ENCODE assay signal across 24 mouse cellular contexts in the genomic region with DNA sequence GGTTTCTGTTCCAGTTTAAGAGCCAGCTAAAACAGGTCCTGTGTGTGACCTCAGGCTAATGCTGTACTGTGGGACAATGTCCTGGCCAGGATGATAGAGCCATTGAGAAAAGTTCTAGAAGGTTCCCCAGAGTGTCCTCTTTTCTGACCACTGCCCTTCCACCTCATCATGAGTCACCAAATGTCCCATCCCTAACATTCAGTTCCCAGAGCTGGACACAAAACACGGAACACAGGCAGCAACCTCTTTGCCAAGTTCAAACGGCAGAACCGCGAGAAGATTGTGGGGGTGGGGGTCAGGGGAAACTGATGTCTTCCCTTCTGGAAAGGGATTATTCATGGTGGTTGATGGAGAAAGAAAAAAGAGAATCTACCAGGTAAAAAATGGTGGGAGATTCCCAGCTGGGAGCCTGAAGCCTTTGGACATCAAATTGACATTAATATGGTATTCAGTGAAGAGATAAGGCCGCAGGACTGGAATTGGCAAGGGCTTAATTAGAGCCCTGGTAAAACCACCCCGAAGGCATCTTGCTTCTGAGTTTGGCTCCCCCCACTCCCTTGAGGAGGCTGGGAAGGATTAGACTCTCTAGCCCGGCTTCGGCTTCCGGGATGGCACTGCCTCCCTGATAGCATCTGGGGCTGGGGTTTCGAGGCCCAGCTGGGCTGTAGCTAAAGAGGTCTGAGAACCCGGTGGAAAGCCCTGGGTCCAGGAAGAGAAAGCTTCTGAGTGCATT. TPM values are rescaled to one million over a fixed set of nuclear protein-coding genes. Genes with fewer than 3 reads are reported as not detected.
DNase-seq lines count a peak whose midpoint lies in the region; ATAC-seq and TF ChIP-seq lines count a peak whose summit lies in the region.
"Had no signal": no experiment of that assay in that cellular context is flagged by ENCODE, and none has a peak within 500 bp of the region (broad histone marks: within the 10 kb centered on the region; RNA-seq: fewer than 3 reads in every experiment).

No protein-coding gene starts in this region.

- peak overlapping the region; percentile 49 for H3K4me2 ChIP-seq in myocyte (ENCODE audit: low read depth)
- H3K4me2 ChIP-seq: heart, embryonic 15.5 days; hindbrain, embryonic 15.5 days; limb, embryonic 13.5 days; liver, embryonic 12.5 days had no signal

- DNase-seq in cerebellum, postnatal 10 days = peak; percentile 14 to 23
- DNase-seq in adipocyte (ENCODE audit: low spot score) = peak; percentile 16
- no peak for DNase-seq in thymus, postnatal 14 days
- no peak for DNase-seq in gastrocnemius, adult 8-10 months (ENCODE audit: low spot score in 2 of 2)
- DNase-seq: adrenal gland, postnatal 25 days; cerebellum, adult 8-10 months; forebrain, postnatal 0 days; gastrocnemius, adult 2 months; heart, postnatal 36 days; kidney, adult 2 months; layer of hippocampus, adult 9-11 months; lung, adult 18-20 months; lung, postnatal 10 days; right cerebral cortex, postnatal 14 days had no signal

- no peaks in the 10 kb centered on the region for H3K36me3 ChIP-seq in C2C12 (ENCODE audit: control insufficient read depth, insufficient read depth)
- H3K36me3 ChIP-seq in myocyte (ENCODE audit: control insufficient read depth, insufficient read depth) = no peaks in the 10 kb centered on the region
- H3K36me3 ChIP-seq: forebrain, embryonic 10.5 days; heart, embryonic 15.5 days; hindbrain, embryonic 15.5 days; limb, embryonic 13.5 days; liver, embryonic 12.5 days had no signal

- H3K79me2 ChIP-seq in C2C12 (ENCODE audit: control insufficient read depth, insufficient read depth) (no peaks in the 10 kb centered on the region), myocyte (ENCODE audit: control insufficient read depth, insufficient read depth) (no peaks in the 10 kb centered on the region)

- TF ChIP-seq CTCF in C2C12 (IDR thresholded peaks at IDR 0.05; ENCODE audit: control insufficient read depth, insufficient read depth, insufficient read length) = no peak

- no peak overlapping the region for H3ac ChIP-seq in C2C12 (ENCODE audit: control insufficient read depth, insufficient read length, low read depth)
- H3ac ChIP-seq in myocyte (ENCODE audit: control insufficient read depth, insufficient read length) = no peak overlapping the region

- TF ChIP-seq POLR2A in myocyte (IDR thresholded peaks at IDR 0.05; ENCODE audit: insufficient read length, low read depth) = no peak

- H3K4me3 ChIP-seq in C2C12 (ENCODE audit: insufficient read depth, poor library complexity, severe bottlenecking) = no peak overlapping the region
- H3K4me3 ChIP-seq in myocyte = no peak overlapping the region
- H3K4me3 ChIP-seq: forebrain, embryonic 10.5 days; gastrocnemius, adult 2 months; heart, embryonic 15.5 days; hindbrain, embryonic 15.5 days; limb, embryonic 13.5 days; liver, embryonic 12.5 days had no signal

- no peaks in the 10 kb centered on the region for H3K79me3 ChIP-seq in C2C12 (ENCODE audit: low read depth)

- no peak for ATAC-seq in cerebellum, adult (ENCODE audit: insufficient number of reproducible peaks, low FRiP score, low TSS enrichment)
- ATAC-seq: CD4-positive, CD25-positive, alpha-beta regulatory T cell, adult 4 months; forebrain, postnatal 0 days; liver, embryonic 12.5 days; Patski had no signal

- H3K27me3 ChIP-seq in C2C12 (ENCODE audit: control insufficient read depth, insufficient read depth, insufficient read length) (peaks cover 17% of the 10 kb centered on the region), myocyte (ENCODE audit: control insufficient read depth, insufficient read depth, insufficient read length) (peaks cover 11% of the 10 kb centered on the region)
- H3K27me3 ChIP-seq: Patski had no signal

TF ChIP-seq in C2C12, 6 proteins besides CTCF, POLR2A, EP300 and RAD21:
- TF ChIP-seq FOSL1 (IDR thresholded peaks at IDR 0.05; ENCODE audit: insufficient read depth, low read length, poor library complexity, severe bottlenecking) (peak; percentile 56), MYOD1 (IDR thresholded peaks at IDR 0.05; ENCODE audit: control insufficient read depth, insufficient read length, low read depth) (no peak)
TF ChIP-seq in C2C12: peak in this region for 1.

TF ChIP-seq in myocyte, 11 proteins besides CTCF, POLR2A, EP300 and RAD21:
- TF ChIP-seq REST (IDR thresholded peaks at IDR 0.05; ENCODE audit: insufficient read depth, insufficient read length) (no peak), SRF (IDR thresholded peaks at IDR 0.05; ENCODE audit: control insufficient read depth, insufficient read length, low read depth) (no peak)

RNA-seq across cellular contexts. Expression of gene Ntng2, which starts 51.4 kb away (rescaled TPM):
- 0.40 TPM for polyA plus RNA-seq in C2C12 (2012; fragmentation: generic; extraction: Trizol)
- polyA plus RNA-seq in myocyte (2012; fragmentation: generic; extraction: Trizol) = 1.5 TPM
- 10 to 100 TPM; 16.7 to 30.4 (median 26.0) TPM for total RNA-seq in gastrocnemius, adult 8-10 months (2022)
- polyA plus RNA-seq: heart, embryonic 15.5 days; liver, embryonic 12.5 days had no signal

Comparison
In these comparisons a context has a peak if more than half of its experiments do, and no peak if none do; other contexts are left out.
1. DNase-seq: peak in cerebellum, postnatal 10 days (2 of 2) and adipocyte (single experiment); none in thymus, postnatal 14 days (single experiment) and gastrocnemius, adult 8-10 months (0 of 2).